Mouse (Mus musculus) embryo, embryonic 9.5 days (tissue): ENCODE results near the gene Arhgap25.
"Not testable (repeated sequence)": the region's sequence is repeated elsewhere in the genome, so short reads cannot be mapped to it uniquely, and the experiment has no call there.

Experiments
- DNase-seq: peaks from one replicate; pipeline ENCODE4 v3.0.0-alpha.2; 2017; ENCODE audit errors: extremely low spot score

Gene Arhgap25

DNA sequence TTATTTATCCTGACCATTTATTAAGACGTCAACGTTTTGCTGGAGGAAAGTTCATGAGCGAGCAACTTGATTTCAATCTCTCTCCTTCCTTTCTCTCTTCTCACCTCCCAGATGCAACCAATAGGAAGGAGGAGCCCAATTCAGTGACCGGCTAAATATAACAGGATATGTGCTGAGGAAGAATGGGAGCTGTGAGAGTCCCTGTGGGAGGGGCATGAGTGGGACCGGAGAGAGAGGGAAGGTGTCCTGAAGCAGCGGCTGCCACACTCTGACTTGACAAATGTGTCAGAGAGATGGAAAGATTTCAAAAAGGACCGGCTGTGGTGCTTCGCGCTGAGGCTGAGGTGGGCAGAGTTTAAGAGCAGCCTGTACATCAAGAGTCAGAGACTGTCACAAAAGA lies 2.6 kb upstream of the Arhgap25 start:
- DNase-seq, result no peak

DNA sequence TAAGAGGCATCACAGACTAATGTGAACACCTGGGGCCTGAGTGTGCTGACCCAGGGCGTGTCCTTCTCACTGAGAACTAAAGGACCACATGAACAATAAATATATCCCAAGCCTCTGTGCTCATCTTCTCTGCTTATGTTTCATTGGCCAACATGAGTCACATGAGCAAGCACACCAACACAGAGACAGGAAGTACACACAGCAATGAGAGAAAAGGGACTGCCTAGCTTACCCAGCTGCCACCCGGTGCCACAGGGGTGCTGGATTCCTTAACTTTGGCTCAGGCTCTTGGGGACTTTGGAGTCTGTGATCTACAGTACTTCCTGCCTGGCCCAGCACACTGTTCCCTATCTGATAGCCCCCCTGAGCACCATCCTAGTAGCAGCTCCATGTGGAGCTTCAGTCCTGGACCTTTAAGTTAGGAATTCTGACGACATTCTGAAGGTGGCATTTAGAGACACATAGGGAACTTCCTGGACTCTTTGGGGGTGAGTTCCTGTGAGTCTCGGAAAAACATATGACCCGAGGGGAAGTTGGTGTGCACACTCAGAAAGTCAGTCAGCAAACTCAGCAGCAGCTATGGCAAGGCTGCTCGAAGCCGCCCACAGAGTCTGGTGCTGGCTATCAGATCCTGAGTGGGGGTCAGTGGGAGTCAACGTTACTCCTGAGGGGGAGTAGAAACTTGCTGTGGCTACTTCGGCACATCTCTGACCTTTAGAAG lies 2.0 kb upstream of the Arhgap25 start:
- DNase-seq, result no peak

DNA sequence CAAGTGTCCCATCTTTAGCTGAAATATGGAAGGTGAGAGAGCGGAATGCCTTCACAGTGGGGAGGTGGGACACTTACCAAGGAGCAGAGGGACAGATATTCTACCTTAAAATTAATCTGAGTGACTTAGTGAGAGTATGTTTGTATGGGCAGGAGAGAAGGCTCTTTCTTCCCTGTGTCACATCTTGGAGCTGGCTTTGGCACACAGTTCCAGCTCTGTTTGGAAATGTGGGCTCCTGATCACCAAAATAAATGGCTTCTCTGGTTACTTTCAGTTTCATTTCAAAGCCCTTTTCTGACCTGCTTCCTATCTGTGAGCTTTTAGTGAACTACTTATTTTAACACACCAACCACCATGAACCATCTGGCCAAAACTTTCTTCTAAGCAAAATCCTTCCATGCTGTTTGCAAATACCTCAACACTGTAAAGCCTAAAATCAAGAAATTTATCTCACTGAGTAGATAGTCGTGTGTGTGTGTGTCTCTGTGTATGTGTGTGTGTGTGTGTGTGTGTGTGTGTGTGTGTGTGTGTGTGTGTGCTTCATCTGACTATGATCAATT lies 1.5 kb downstream of the Arhgap25 start:
- no peak for DNase-seq

DNA sequence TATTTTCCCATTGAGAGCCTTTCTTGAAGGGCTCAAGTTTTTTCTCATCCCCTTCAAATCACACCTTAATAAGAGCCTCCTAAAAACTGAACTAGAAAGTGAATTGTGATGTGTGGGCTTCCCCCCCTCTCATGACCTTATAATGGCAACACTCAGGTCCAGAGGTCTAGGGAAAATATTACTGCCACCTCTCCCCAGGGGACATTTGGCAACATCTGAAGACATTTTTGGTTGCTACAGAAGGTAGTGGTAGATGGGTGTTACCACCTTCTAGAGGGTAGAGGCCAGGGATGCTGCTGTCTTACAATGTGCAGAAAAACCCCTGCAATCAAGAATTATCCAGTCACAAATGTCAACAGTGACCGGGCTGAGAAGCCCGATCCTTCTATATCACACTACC lies 2.7 kb downstream of the Arhgap25 start:
- DNase-seq, result no peak

DNA sequence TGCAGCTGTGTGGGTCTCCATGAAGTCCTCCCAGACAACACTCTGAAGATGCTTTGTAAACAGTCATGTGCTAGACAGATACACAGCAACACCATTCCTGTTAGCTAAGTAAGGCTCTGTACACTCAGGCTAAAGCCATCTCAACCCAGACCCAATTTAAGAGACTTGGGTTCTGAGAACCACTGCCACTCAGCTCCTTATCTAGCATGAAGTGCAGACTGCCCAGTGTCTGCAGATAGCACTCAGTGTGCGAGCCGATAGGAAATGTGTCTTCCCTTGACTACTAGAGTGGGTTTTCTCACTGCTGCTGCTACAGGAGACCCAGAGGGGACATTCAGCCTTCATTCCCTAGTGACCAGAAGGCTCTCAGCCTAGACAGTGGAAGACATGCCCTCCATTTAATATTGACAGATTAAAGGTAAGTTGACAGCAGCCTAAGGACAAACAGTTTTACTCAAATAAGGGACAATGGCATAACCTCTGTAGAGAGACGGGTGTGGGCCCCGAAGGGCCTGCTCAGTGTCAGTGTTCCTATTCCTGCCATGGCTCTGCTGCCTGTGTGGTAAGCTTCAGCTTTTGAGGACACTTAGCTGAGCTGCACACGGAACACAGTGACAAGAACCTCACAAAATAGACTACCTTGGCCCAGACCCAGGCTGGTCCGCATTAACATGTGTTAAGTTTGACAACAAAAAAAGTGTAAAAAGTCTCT lies 5.1 kb downstream of the Arhgap25 start:
- no peak for DNase-seq

DNA sequence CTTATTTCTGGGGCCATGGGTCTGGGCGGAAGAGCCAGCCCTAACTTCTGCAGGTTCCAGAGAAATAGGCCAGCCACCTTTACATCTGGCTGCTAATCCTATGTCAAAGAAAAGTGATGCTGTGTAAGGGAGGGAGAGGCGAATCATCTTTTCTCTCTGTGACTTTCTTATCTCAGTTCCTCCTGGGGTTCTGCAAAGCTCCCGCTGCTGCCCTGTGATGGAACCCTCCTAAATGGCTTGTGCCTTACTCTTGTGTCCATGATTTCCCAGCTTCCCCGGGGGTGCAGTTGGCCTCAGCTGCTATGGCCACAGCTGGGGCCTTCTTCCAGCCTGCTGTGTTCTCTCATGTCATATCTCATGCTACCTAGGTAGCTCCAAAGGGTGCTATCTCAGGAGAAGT lies 5.7 kb downstream of the Arhgap25 start:
- no peak for DNase-seq

DNA sequence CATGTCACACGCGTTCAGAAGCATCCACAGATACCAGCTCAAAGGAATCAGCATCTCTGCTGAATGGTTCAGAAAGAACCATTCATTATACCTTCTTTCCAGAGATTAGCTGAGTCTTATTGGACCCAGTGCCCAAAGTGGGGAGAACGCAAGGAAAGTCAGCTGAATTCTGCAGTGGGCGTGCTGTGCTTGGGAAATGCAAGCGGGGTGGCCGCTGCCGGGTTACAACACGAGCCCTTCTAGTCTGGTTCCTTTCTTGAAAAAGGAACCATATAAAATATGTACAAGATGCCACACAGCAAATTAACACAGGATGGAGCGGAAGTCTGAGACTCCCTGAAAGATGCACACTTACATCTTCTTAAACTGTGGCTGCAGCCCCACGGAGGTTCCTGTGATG lies 7.9 kb downstream of the Arhgap25 start:
- DNase-seq, result no peak

DNA sequence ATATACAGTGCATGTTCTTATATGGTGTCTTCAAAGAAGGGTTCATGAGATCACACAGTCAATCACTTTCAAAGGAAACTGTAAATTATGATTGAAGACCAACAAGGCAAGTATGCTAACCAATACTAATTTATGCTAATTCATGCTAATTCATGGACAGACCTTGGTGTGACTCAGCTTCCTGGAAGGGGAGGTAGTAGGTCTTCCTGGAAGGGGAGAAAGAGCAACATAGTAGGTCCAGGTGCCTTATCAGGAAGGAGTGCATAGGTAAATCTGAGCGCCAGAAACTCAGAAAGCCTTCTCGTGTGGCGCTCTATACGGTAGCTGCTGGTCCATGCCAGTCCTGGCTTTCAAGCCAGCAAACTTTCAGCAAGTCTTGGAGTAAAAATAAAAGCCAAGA lies 8.8 kb downstream of the Arhgap25 start:
- no peak for DNase-seq

DNA sequence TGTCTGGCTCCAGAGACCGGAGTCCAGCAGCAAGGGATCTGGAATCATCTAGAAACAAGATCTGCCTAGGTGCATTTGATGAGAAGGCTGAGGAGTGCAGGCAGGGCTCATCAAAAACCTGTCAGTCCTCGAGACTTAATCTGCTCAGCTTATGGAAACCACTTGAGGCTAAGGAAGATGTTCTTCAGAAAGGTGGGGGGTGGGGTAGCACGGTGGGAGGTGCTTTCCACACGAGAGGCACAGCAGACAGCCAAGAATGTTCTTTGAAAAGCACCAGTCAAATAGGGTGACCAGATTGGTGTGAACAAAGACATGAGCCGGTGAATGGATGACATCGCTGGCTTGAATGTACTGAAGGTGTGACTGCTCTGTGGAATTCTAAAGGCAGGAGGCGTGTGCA lies 9.3 kb downstream of the Arhgap25 start:
- no peak for DNase-seq

DNA sequence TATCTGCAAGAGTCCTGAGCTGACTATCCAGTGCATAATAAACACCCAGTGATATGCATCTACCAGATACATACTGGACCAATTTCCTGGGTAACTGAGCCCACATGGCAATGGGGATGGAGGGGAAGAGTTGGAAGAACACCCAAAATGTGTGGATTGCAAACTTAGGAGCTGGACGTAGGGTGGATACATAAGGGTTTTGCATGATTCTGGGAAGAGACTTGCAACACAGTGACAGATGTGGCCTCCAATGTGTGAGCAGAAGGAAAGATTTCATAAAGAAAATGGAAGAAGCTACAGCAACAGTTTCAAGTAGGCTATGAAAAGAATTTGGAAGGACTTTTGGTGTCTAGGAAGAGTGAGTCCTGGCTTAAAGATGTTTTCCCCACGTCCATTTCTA lies 10.0 kb downstream of the Arhgap25 start:
- no peak for DNase-seq

DNA sequence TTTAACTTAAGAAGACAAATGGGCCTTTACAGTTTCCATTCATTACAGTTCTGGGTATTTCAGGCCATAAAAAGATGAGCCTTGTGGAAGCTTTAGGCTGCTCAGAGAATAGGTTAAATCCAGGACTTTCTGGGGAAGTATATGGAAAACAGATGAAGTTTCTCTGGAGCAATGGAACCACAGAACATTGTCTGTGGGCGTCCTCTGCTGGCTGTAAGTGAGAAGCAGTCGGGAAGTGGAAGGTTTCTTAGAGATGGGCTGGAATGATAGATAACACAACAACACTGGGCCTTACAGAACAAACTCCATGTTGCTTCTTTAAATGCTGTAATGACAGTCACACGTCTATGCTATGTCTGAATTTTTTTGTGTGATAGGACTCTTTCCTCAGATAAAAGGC lies 10.8 kb downstream of the Arhgap25 start:
- DNase-seq, result no peak

DNA sequence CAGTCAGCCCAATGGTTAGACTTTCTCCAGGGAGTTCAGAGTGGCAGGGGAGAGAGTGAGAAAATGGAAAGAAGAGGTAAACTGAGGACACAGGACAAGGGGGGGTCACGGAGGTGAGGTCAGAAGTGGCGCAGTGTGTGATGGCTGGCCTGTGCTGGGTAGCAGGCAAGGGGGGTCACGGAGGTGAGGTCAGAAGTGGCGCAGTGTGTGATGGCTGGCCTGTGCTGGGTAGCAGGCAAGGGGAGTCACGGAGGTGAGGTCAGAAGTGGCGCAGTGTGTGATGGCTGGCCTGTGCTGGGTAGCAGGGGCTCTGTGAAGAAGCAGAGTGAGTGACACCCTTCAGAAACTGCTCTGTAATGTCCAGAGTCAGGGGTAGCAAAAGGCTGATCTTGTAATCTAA lies 11.4 kb downstream of the Arhgap25 start:
- not testable (repeated sequence) for DNase-seq

DNA sequence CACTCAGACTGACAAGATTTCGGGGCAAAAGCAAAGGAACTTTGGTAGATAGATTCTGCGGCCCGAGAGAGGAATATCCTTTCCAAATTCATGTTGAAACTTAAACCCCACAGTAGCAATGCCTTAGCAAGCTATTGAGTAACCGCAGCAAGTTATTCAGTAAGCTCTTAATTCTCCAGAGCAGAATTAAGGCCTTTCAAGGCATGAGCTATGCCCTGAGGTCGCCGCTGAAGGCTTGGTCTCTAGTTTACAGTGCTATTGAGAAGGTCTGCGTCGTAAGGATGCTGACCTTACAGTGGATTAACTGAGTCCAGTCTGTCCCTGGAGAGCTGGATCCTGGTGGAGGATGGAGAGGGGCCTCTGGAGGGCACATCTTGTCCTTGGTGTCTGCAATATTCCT lies 12.5 kb downstream of the Arhgap25 start:
- no peak for DNase-seq

DNA sequence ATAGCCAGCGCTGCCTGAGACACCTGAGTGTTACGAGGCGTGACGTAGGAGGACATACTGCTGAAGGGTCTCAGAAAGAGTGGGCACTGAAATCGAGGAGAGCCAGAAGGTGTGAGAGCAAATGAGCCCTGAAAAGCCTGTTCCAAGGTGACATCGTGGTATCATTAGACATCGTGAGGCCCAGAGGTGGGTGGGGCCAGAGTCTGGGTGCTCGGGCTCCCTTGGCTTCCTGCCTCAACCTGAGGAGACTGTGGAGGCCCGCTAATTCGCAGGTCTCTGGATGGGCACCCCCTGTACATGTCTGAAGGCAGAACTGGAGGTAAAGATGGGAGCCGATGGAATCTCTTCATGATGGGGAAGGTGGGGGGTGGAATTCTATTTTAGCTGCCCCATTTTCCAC lies 13.2 kb downstream of the Arhgap25 start:
- no peak for DNase-seq

DNA sequence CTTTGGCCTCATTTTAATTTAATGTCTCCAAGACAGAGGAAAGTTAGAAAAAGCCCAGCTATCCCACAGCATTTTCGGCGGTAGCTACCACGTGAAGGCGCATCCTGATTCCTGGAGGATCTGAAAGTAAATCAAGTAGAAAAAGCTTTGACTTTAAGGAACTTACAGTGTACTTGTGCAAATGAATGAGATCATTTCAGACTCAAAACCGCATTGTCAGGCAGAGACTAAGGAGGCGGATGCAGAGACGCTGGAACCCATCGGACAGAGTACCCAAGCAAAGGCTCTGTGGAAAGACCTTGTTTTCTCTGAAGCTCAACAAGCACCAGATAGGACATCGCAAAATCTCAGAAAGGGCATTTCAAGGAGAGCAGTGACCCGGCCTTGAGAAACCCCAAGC lies 14.4 kb downstream of the Arhgap25 start:
- no peak for DNase-seq

DNA sequence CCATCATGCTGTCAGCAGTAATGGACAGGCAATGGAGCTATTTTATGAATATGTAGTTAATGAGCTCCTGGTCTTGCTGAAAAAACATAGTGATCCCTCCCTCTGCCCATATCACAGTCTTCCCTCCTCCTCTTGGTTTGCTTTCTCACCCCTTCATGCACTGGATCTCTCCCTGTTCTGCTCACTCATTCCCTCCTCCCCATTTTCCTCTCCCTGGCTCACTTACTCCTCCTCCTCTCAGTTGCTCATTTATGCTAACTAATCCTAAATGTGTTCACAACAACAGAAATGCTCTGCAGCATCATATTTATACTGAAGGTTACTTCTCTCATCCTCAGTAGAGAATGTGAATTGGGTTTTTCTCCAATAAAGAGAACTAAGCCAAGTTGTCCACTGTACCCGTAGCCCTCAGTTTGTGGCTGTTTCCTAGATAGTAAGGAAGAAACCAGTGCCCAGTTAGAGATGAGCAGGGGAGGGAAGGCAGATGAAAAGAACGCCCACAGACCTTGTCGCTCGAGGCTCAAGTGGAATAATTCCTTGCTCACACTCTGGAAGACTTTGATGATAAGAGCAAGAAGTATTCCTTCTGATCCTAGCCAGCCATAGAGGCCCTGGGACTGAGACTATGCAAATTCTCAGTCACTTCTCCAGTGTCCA lies 15.2 kb downstream of the Arhgap25 start:
- DNase-seq, result no peak

DNA sequence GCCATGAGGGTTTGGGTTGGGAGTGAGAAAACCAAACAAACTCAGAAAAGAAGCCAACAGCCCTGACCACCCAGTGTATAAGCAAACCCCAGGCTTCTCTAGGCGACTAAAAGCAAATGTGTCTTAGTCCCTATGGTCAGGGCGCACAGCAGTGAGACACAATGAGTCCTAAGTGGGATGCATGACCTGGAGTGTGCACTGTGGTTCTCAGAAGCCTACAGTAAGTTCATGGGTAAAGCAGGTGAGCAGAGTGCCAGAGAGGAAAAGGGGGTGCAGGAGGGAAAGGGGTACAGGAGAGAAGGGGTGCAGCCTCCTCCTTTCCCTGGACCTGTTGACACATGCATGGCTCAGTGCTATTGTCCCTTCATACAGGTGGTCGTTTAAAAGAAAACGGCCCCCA lies 18.7 kb downstream of the Arhgap25 start:
- DNase-seq, result no peak

DNA sequence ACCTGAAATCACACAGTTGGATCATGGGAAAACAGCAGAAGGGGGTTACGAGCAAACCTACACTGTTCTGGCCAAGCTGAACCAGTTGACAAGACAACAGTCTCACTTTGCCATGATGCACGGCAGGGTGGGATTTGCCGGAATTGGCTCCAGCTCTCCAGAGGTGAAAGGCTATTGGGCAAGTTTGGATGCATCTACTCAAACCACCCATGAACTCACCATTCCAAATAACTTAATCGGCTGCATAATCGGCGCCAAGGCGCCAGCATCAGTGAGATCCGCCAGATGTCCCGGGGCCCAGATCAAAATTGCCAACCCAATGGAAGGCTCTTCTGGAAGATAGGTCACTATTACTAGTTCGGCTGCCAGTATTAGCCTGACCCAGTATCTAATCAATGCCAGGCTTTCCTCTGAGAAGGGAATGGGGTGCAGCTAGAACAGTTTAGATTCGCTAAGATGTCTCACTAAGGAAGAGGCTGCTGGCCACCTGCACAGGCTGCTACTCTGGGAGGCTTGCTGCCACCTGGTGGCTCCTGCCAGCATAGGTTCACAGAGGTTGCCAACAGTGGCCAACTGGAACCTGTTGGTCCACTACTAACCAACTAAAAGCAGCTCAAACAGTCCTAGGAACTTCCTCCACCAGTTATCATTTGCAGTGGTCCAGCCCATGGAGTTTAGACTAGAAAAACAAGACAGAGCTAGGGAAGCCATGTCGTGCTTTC lies 19.9 kb downstream of the Arhgap25 start:
- DNase-seq, result peak; percentile 60

DNA sequence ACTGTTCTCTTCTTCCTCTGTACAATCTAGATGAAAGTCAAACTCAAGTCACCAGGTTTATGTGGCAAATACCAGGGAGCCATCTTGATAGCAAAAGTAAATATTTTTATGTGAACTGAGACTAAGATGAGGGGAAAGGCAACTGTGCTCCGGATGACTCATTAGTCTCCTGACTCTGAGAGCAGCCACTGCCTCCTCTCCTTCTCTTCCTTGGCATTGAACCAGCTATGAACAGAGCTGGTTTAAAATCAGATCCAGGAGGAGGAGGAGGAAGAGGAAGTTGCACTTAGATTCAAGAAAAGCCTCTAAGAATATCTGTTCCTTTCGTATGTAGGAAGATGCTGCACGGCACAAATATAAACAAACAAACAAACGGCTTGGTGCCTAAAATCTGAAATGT lies 22.1 kb downstream of the Arhgap25 start:
- no peak for DNase-seq

DNA sequence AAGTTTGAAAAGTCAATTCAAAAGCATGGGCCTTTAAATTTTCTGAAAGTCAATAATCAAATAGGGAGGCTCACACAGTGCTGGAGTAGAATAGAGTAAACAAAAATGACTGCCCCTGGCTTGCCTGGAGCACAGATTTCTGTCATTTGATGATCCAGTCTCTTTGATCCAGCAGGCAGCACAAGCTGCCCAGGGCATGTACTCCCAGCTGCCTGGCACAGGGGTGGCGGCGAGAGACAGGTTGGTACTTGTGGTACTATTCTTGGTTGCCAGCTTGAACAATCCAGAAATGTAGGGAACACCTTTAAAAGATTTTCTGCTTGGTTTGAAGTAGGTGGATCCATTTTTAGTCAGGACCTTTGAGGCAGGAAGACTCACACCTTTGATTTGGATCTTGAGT lies 23.3 kb downstream of the Arhgap25 start:
- DNase-seq, result no peak

DNA sequence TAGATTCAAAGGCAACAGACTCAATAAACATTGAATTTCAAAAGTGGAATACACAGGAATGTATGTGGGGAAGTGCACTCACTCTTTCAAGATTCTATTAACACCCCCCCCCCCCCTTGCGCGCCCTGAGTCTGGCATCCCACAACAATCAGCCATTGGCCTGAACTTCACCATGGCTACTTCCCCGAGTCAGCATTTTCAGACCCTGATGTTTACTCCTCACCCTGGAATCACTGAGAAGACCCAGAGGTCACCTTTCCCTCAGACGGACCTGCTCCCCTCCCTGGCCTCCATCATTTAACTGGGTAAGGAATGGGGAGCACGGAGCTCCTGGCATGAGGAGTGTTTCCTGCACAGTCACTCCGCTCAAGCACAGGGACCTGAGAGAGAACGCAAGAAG lies 28.2 kb downstream of the Arhgap25 start:
- no peak for DNase-seq

DNA sequence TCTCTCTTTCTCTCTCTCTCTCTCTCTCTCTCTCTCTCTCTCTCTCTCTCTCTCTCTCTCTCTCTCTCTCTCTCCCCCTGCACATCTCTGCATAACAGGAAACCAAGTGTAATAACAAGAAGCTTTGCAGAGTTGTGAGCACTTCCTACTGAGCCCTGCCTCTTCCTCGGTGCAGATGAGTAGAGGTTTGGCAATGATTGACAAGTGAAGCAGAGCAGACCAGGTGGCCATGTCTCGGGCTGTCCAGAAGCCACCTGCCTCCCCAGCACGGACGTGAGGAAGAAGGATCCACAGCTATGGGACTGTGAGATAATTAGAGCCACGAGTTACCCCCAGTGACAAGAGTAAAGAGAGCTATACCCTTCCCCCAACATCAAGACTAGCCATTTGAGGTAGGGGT lies 29.1 kb downstream of the Arhgap25 start:
- DNase-seq, result no peak
